Mouse (Mus musculus): ENCODE measurements around the gene Prelp.

Prelp gene

DNA sequence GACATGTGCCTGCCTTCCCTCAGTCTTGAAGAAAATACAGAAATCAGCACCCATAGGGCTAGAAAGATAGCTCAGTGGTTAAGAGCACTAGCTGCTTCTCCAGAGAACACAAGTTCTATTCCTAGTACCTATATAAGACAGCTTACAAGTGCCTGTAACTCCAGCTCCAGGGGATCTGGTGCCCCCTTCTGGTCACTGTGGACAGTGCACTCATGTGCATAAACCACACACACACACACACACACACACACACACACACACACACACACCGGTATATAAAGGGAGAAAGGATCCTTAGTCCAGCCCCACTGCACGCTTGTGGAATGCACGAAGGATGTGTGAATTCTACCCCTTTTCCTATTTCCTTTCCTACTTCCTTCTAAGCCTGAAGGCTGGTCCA lies 15.0 kb upstream of the Prelp start:
- in situ Hi-C loops (cut with MboI; ENCODE audit: low sequenced_read_pairs): no loop called here

DNA sequence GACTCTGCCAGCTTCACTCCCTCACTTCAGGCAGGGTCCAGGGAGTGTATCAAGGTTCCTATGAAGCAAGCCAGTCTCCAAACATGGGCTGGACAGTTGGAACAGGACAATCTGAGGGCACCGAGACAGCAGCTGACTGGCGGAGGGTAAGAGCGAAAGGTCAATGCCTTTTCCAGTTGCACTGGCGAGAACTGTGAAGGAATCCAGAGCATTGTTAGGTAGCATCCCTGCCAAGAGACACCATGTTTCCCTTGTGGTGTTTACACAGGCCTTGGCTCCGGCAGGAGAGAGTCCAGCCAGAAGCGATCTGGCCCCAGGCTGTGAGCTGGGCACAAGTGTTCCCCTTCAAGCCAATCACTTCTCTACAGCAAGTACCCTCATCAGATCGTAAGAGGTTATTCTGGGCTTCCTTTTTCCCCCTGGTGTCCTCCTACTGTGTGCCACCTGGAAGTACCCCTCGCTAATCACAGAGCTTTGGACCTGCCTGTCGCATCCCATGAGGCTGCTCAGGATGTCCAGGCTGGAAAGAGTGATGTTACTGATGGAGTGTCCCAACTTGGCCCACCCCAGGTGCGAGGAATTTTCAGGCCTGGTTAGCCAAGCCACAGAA lies 13.2 kb upstream of the Prelp start:
- in situ Hi-C loops (cut with MboI; ENCODE audit: low sequenced_read_pairs): no loop called here

DNA sequence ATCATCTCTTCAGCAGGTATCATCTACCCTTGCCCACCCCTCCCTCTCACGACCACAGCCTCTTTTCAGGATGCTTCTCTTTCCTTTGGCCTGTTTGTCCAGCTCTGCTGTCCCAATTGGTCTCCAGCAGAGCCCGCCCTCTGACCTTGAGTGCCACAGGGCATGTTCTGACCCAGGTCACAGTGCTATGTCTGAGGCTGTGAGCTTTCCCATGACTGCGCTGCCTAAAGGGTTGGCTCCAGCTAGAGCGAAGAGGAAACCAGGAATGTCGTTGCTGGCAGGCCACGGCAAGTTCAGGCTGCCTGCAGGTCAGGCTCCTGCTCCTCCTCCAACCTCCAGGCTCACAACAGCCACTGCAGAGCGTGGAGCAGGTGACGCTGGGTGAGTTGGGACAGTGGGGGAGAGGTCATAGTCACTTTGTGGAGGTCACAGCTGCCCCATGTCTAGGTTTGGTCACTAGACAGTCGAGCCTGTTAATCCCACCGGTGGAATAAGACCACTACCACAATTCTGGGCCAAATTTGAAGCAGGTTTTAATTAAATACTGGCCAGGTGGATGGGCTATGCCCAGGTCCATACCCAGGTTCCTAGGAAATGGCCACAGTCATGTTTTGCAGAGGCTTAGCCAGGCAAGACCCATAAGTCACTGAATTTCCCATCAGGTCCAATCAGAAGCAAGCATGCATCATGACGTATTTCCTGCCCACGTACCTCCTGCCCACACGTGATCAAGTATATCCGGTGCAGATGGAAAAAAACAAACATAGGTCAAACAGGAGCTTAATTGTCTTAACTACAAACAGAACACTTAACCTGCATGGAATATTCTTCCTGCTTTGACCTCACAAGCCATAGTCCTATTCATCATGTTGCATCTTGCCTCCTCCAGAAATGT lies 12.3 kb upstream of the Prelp start:
- in situ Hi-C loops (cut with MboI; ENCODE audit: low sequenced_read_pairs): no loop called here

DNA sequence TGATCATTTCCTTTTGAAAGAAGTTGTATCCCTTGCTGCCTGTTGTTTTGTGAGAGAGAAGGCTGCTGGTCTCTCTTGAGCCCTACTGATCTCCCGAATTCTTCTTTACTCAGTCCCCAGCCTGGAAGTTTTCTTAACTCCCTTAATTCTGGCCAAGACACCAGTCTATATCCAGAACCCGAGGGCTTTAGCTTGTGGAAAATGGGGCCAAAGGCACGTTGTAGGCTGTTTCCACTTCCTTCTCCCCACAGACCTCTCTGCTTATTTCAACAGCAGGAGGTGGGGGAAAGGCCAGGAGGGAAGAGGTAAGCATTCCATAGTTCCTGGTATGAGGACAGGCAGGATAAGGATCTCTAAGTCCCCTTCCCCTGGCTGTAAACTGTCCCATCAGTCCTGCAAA lies 8.8 kb upstream of the Prelp start:
- in situ Hi-C loops (cut with MboI; ENCODE audit: low sequenced_read_pairs): no loop called here

DNA sequence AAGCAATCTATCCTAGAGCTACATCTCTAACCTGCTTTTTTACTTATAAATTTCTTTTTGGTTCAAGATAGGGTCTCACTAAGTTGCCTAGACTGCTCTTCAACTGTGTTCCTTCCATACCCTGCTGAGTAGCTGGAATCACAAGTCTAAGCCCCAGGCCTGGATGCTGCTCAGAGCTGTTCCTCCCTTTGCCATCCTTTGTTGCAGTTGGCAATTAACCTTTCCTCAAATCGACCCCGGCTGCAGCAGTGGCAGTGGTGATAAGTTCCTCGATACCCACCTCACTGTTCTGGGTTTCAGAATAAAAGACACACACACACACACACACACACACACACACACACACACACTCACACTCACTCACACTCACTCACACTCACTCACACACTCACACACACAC lies 4.0 kb upstream of the Prelp start:
- in situ Hi-C loops (cut with MboI; ENCODE audit: low sequenced_read_pairs): no loop called here

DNA sequence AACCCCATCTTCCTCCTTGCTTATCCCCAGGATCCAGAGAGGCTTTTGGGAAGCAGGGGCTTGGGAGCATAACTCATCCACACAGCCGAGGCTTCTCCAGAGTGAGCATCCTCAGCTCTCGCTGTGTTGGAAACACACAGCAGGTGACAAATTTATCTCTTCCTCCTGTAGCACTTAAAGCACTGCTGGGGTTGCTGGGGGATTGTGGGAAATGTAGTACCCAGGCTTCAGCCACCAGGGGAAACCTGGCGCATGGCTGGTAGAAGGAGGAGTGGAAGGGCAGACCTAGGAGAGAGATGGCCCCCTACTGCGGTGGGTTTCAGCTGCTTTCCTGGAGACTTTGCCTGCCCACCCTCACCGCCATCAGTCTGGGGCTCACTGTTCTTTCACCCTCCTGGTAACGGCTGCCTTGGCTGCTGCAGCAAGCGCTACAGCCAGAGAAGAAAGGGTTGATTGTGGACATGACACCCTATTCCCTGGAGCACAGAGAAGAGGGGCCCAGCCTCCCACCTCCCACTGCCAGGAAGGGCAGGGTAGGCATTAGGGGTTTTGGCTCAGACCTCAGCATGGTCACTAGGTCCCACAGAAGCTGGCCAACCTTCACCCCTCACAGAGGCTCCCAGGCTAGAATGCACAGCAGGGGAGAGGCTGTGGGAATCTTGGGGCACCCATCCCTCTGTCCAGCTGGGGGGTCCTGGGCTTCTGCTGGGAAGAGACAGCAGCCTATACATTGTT lies 3.1 kb upstream of the Prelp start:
- in situ Hi-C loops (cut with MboI; ENCODE audit: low sequenced_read_pairs): no loop called here

DNA sequence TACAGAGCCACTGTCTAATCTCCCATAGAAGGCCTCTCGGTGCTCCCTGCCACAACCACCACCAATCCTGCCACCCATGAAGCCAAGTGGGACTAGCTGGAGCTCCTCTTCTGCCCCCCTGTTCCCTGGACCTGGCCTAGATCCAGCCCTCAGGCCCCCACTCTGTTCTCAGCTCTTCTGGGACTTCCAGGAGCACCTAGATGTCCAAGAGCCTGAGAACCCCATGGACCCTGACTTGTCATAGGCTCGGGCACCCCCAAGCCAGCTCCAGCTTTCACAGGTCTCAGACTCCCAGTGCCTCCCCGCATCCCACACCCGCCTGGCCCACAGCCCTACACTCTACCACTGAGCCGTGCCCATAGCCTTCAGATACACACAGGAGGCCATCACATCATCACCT lies 1.9 kb upstream of the Prelp start:
- in situ Hi-C loops (cut with MboI; ENCODE audit: low sequenced_read_pairs): no loop called here

DNA sequence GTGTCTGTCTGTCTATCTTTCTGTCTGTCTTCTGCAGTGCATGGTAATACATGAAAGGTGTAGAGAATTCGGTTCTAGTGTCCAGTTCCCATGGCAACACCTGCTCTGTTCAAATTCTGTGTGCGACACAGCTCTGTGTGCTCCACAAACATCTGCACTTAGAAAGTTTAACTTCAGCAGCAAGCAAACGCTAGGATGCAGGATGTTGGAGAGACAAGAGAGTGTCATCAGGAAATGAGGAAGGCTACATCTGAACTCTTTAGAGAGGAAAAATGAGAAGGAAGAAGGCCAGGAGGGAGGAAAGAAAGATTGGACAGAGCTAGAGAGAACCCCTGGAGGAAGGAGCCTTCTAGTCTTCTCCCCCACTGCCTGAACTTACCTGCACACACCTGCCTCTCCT lies 338 bp downstream of the Prelp start:
- in situ Hi-C loops (cut with MboI; ENCODE audit: low sequenced_read_pairs): no loop called here

DNA sequence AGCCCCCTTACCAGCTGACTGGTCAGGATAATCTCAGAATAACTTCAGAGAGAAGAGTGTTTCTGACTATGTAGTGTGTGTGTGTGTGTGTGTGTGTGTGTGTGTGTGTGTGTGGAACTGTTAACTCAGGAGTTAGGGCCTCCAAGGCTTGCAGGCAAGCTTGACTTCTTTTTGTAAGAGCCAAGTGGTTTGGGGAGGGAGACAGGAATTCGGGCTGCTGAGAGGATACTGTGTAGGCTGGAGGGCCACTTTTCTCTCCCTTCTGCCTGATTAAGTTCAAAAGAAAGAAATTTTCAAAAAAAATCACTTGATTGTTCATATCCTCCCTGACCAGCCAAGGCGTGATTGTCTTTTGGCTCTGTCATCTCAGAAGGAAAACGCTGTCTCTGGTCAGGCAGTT lies 813 bp downstream of the Prelp start:
- in situ Hi-C loops (cut with MboI; ENCODE audit: low sequenced_read_pairs): no loop called here

DNA sequence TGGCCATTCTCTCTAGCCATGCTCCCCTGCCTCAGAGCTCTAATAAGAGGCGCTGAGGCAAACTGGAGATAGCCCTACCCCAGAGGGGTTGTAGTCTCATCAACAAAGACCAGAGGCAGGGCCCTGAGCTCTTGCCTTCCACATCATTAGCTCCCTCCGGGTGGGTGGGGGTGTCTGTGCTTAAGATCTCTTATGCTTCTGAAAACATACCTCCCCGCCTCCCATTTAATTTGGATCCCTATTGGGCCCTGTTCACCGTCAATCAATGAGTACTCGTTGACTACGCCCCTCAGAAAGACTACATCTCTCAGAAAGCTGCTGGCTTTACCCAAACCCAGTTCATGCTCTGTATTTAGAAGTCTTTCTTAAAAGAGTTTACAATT lies 3.1 kb downstream of the Prelp start:
- in situ Hi-C loops (cut with MboI; ENCODE audit: low sequenced_read_pairs): no loop called here

DNA sequence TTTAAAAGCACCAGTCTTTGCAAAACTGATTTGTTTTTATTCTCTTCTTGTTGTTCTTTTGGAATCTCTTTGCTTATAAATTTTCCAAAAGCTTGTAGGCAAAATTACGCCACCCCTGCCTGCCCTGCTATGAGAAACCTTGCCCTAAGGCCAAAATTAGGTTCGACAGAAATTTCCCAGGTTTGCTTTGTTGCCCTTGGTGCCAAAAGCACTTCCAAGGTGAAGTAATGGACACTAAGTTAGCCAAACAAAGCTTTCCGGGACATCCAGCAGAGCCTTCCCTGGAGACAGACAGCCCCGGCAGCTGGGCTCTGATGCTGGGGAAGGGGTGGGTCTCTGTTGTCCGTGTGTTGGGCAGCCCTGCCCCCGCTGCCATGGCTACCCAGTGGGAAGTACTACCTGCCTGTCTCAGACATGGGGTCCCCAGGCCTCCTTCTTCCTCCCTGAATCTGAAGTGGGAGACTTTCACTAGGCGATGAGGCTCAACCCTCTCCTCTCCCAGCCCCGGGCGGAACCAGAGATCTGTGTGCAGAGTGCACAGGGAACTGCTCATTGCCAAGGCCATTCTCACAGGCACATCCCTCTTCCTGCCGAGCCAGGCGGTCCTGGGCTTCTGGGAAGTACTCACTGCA lies 3.6 kb downstream of the Prelp start:
- in situ Hi-C loops (cut with MboI; ENCODE audit: low sequenced_read_pairs): no loop called here

DNA sequence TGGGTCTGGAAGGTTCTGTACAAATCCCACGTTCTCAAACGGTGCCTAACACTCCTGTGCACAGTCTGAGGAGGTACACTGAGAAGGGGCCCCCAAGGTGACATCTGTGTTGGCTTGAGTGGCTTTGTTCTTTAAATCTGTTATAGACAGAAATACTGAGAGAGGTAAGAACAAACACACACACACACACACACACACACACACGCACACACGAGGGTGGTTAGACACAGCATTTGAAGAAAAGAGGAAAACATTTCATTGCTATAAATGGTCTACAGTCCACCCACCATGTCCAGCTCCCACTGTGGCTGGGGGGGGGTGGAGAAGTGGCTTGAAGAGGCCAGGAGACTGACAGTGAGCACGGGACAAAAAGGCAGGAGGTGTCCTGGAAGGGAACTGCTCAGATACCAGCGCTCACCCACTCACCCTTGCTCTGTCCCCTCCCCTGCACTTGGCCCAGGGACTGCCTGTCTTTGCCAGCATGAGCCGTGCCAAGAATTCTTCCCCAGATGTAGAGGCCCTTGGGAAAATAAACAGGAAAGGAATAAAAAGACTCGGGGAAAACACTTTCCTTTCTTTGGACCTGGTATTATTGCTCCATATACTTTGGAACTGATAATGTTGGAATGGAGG lies 5.4 kb downstream of the Prelp start:
- in situ Hi-C loops (cut with MboI; ENCODE audit: low sequenced_read_pairs): no loop called here

DNA sequence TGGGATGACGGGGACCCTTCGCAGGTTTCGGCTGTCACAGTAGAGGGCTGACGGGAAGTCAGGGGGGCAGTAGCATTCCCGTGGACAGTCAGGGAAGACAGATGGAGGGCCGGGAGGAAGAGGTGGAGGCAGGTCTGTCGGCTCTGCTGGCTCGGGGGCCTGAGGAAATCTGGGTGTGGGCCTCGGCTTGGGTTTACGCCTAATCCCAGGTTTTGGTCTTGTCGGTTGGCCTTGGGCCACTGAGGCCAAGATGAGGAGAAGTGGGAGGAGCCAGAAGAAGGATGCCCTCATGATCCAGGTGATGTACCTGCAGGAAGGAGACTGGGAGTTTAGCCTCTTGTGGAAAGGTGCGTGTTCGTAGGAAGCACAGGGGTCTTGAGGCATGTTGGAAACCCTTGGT lies 6.1 kb downstream of the Prelp start:
- in situ Hi-C loops (cut with MboI; ENCODE audit: low sequenced_read_pairs): no loop called here

DNA sequence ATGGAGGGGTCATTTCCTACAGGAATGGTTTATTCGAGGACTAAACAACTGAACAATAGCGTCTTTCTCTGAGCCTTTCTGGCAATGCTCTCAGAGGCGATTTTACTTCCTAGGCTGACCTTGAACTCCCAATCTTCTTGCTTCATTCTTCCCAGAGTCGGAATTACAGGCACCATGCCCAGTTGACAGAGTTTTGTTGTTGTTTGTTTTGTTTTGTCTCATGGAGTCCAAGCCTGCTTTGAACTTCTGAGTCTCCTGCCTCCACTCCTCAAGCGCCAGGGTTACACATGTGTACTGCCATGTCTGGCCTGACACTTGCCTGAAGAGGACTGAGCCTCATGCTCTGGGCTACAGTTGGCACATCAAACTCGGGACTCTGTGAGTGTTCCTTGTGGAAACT lies 8.2 kb downstream of the Prelp start:
- in situ Hi-C loops (cut with MboI; ENCODE audit: low sequenced_read_pairs): loop anchor here (5.0 kb wide), 1 partner anchor 134 kb away; no protein-coding TSS in a partner anchor

DNA sequence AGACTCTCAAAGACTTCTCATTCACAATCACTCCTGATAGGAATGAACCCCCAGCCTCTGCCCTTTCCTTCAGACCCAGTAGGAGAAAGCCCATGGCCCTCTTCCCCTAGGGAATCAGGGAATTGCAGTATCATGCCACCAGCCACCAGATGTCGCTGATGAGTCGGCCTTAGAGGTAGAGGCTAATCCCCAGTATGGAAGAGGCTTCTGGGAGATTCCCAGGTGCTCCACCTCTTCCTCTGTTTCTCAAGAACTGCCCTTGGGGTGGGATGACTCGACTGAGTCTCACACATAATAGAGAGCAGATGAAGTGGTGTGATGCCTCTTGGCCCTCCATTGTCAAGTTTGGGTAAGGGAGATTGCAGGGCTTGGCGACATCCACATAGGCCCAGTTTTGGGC lies 9.8 kb downstream of the Prelp start:
- in situ Hi-C loops (cut with MboI; ENCODE audit: low sequenced_read_pairs): loop anchor here (5.0 kb wide), 1 partner anchor 136 kb away; no protein-coding TSS in a partner anchor

DNA sequence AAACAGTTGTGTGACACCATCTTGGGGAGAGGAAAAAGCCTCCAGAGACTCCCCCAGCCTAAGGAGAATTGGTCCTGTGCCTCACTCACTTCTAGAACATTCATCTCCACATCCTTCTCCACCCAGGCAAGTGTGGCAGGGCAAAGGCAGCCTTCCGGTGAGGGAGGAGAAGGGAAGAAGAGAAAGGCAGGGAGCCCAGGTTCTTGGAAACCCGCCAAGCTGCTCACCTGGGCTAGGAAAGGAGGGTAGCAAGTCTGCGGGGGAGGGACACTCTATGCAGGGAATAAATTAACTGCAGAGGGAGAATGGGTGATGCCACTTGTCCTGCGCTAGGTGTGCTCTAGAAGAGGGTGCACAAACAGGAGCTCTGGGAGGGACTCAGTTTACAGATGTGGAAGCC lies 10.2 kb downstream of the Prelp start:
- in situ Hi-C loops (cut with MboI; ENCODE audit: low sequenced_read_pairs): loop anchor here (5.0 kb wide), 1 partner anchor 136 kb away; no protein-coding TSS in a partner anchor

DNA sequence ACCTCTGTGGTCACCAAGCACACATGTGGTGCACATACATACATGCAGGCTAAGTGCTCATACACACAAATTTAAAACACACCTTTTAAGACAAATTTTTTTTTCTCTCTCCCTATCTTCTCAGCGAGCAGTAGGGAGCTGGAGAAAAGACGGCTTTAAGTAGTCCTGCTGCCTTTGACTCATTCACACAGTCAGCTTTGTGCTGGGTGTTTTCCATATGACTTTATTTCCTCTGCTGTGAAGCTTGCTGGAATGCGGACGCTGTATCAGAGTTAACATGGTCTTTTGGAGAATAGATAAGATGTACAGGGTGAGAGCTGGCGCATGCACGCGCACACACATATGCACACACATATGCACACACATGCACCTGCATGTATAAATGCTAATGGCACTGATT lies 11.1 kb downstream of the Prelp start:
- in situ Hi-C loops (cut with MboI; ENCODE audit: low sequenced_read_pairs): loop anchor here (5.0 kb wide), 1 partner anchor 137 kb away; no protein-coding TSS in a partner anchor

DNA sequence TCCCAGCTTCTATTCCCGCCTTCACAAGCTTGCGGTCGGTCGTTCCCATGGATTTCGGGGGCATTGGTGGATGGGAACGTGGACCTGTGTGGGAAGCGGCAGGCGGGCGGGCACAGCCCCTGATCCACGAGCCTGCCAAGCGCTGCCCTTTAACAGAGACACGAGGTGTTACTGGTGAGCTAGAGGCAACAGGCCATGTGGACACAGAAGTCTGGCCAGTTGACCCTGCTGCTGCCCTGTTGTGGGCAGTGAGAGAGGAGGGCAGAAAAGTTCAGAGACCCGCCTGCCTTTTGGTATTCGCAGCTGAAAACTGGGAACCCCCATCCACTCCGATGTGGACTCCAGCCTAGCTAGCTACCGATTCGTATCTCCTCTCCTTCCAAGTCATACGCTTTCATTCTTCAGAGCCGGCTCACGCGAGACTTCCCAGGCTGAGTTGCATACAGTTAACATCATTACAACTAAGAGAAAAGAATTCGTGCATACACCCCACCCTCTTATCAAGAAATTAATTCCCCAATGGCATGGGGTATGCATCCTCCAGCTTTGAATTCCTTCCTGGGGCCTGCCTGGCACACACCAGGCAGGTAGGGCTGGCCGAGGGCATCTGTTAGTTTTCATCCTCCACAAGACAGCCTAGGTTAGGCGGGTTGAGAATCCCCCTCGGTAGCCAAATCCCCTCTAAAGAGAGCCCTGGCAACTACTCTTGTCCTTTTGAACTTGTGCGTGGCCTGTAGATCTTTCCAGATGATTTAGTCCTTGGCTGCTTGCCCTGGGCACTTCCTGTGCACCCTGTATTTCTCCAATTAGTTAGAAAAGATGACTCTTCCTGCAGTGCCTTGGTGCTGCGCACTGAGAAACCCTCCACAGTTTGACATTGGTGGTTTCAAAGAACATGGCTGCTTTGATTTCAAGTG lies 12.3 kb downstream of the Prelp start:
- in situ Hi-C loops (cut with MboI; ENCODE audit: low sequenced_read_pairs): no loop called here

DNA sequence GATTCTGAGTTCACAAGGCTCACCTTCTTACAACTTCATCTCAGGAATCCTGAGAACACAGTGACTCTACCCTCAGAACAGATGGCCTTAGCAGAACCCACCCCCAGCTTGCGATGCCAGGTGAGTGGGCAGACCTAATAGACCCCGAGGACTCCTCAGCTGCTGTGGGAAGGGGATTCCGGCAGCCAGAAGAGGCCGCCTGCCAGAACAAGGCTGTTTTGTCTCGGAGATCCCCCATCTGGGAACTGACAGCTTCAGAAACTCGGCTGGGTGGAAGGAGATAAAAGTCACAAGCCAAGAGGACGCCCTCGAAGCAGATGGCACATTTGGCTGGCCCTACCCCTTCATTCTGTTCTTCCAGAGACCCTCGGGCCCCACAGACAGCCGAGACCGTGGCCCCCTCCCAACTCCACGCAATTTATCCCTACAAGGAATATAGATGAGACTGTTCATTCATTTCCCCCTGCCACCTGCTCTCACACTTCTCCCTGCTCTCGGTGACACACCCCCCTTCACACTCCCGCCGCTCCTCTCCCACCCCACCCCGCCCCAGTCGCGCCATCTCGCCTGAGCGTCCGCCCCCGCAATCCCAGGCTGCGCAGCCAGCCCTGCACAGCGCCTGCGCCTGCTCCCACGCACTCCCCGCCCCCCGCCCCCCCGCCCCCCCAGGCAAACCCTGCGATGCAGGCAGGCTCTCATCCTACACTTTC lies 13.1 kb downstream of the Prelp start, which contains the start of gene Optc:
Gene Optc, minus strand, starts transcription at position 51 of the 710 bp plus-strand sequence.
- in situ Hi-C loops (cut with MboI; ENCODE audit: low sequenced_read_pairs): no loop called here

All from CH12F3 (cell line).